Mouse (Mus musculus) adrenal gland, postnatal 10 days (tissue): Measurements from ENCODE around the gene Ccdc102a. TPM values are rescaled to one million over a fixed set of nuclear protein-coding genes. Genes with fewer than 3 reads are reported as not detected.

Source experiments
- total RNA-seq, 2 experiments: library from RNA; stranded (reverse); gene quantifications; 2 replicates each; pipeline ENCODE4 v1.2.3; 2021

Gene Ccdc102a
- total RNA-seq, 2 experiments from 2014 or later, result 11.0 to 11.7 TPM

Other genes with a start within 250 kb of the Ccdc102a start
- gene Pllp, start 221.8 kb downstream of the Ccdc102a start, total RNA-seq, result 1 to 10 TPM; 2.0 to 3.9 TPM
- 1 to 10 TPM in 1 of 2 experiments, under 1 TPM in 1; 0.60 to 1.0 TPM for gene Ccl22, start 172.5 kb downstream of the Ccdc102a start, total RNA-seq
- 10 to 100 TPM; 10.4 to 13.3 TPM for gene Cx3cl1, start 146.1 kb downstream of the Ccdc102a start, total RNA-seq
- gene Ccl17, start 107.6 kb downstream of the Ccdc102a start, total RNA-seq, result under 1 TPM in 1 of 2 experiments, not detected in 1; 0.96 TPM
- gene Coq9, start 79.8 kb downstream of the Ccdc102a start, total RNA-seq, result 100 to 1,000 TPM; 270 to 345 TPM
- gene Ciapin1, start 79.7 kb downstream of the Ccdc102a start, total RNA-seq, result 100 to 1,000 TPM; 101 to 127 TPM
- gene Polr2c, start 60.6 kb downstream of the Ccdc102a start, total RNA-seq, result 10 to 100 TPM; 56.7 to 64.3 TPM
- 10 to 100 TPM; 26.3 to 26.7 TPM for gene Dok4, start 41.8 kb downstream of the Ccdc102a start, total RNA-seq
- gene Adgrg5, start 5.6 kb upstream of the Ccdc102a start, total RNA-seq, result under 1 TPM; 0.27 to 0.82 TPM
- gene Adgrg1, start 56.7 kb upstream of the Ccdc102a start, total RNA-seq, result 10 to 100 TPM; 35.9 to 48.9 TPM
- 1 to 10 TPM; 4.0 to 4.5 TPM for gene Adgrg3, start 99.6 kb upstream of the Ccdc102a start, total RNA-seq
- not detected for gene Drc7, start 137.0 kb upstream of the Ccdc102a start, total RNA-seq
- gene Katnb1, start 163.1 kb upstream of the Ccdc102a start, total RNA-seq, result 10 to 100 TPM in 1 of 2 experiments, 1 to 10 TPM in 1; 9.4 to 16.1 TPM